Mouse (Mus musculus): Measurements from ENCODE around the gene Cyb561d1. TPM values are rescaled to one million over a fixed set of nuclear protein-coding genes. Genes with fewer than 3 reads are reported as not detected.

Gene Cyb561d1
- polyA plus RNA-seq, 1 experiment from 2014 or later, result 3.7 TPM

DNA sequence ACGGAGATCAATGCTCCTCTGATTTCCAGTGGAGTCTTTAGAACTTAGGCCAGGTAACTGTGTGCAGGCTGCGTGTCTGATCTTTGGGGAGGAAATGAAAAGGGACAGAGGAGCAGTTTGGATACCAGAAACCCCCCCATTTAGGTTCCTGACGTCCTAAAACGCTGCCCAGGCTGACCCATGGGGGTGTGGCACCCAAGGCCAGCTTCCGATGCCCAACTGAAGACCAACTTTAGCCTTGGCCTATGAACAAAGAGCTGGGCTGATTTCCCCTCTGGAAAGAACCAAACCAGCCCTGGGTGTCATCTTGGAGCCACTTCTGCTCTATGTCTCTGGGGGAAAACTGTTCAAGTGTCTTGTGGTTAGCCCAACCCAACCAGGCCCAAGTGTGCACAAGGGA lies 36.9 kb downstream of the Cyb561d1 start:
- H3K4me1 ChIP-seq, result peaks cover 24% of the 10 kb centered on the region
- no peak overlapping the region for H3K9ac ChIP-seq
- no peaks in the 10 kb centered on the region for H3K36me3 ChIP-seq
- H3K4me3 ChIP-seq (replicated peaks), result no peak overlapping the region
- H3K27ac ChIP-seq, result no peak overlapping the region
- no peak overlapping the region for H3K4me2 ChIP-seq
- H3K27me3 ChIP-seq (replicated peaks), result no peaks in the 10 kb centered on the region
- WGBS, result 63% methylated on average over 5 of the region's 5 CpGs
- ATAC-seq (ENCODE audit: insufficient read depth, low FRiP score, low read depth), result no peak
- H3K9me3 ChIP-seq, result no peaks in the 10 kb centered on the region

DNA sequence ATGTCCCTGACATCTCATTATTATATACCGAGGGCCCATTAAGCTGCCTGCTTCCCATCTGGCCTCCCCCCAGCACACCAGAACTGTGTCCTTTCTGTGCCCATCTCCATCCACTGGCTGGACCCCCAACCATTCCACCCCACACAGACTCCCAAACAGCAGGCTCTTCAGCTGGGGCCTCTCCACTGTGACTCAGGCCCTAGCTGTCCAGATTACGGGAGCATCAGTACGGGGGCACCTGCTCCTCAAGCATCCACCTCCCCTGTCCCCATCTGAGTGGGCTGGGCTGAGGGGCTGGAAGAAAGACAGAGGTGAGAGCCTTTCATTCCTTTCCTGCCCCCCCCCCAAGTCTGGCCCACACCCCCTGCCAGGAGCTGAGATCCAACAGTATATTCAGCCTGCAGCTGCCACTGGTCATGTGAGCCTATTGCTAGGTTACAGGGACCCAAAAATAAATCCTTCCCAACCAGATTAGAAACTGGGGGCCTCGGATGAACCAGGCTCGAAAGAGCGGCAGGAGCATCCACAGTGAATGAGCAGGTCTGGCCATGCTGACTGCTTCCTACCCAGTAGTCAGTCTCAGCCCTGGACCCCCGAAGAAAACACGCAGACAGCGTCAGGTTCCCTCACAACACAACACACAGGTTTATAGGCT lies 42.5 kb downstream of the Cyb561d1 start:
- Histone ChIP-seq H3K4me1 (no peaks in the 10 kb centered on the region), H3K4me3 (replicated peaks) (no peak overlapping the region), H3K36me3 (no peaks in the 10 kb centered on the region), H3K27me3 (replicated peaks) (no peaks in the 10 kb centered on the region), H3K4me2 (no peak overlapping the region), H3K9ac (no peak overlapping the region), H3K9me3 (no peaks in the 10 kb centered on the region), H3K27ac (no peak overlapping the region)
- WGBS, result 66% methylated on average over 9 of the region's 9 CpGs
- ATAC-seq (ENCODE audit: insufficient read depth, low FRiP score, low read depth), result no peak

DNA sequence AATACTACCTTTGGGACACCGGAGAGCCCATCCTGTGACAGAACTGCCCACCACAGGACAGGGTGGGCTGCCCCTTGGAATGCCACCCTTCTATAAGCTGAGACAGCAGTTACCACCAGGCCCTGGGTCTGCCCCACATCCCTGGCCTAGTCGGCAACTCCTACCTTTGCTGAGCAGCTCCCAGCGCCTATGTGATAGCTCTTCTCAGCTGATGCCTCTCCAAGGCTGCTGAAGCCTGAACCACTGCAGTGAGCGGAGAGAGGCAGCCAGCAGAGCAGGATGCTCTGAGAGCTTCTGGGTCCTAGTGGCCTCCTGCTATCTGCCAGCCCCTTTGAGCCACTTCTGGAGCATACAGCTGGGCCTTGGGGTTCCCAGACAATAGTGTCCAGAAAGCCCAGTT lies 46.4 kb downstream of the Cyb561d1 start, which contains the start of gene Gpr61:
TSS of gene Gpr61 (minus strand) at position 227 of the 400 bp plus-strand sequence.
- H3K4me2 ChIP-seq, result no peak within 1 kb of the TSS
- H3K27ac ChIP-seq, result no peak within 1 kb of the TSS
- 39% methylated on average over 4 of the region's 4 CpGs for WGBS
- no peaks in the 10 kb centered on the region for H3K4me1 ChIP-seq
- no peaks in the 10 kb centered on the region for H3K9me3 ChIP-seq
- no peak for ATAC-seq (ENCODE audit: insufficient read depth, low FRiP score, low read depth)
- no peak within 1 kb of the TSS for H3K9ac ChIP-seq
- no peaks in the 10 kb centered on the region for H3K36me3 ChIP-seq
- H3K4me3 ChIP-seq (replicated peaks), result no peak within 1 kb of the TSS
- no peaks in the 10 kb centered on the region for H3K27me3 ChIP-seq (replicated peaks)

DNA sequence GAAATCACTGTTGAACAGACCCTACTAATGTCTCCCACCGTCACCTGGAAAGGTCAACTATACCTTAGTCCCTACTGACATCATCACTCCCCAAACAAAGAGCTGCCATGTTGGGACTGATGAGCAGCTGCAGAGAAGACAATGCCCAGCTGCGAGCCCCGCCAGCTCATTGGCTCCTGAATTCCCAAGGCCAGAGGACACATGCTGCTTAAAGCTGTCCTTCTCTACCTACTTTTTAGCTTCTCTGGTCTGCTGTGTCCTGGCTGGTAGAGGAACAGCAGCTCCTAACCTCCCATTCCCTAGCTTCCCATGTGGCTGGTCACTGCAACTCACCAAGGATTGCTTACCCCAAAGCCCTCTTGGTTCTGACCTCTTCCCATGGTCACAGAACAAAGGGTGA lies 48.7 kb downstream of the Cyb561d1 start:
- no peaks in the 10 kb centered on the region for H3K36me3 ChIP-seq
- H3K27ac ChIP-seq, result no peak overlapping the region
- no peaks in the 10 kb centered on the region for H3K9me3 ChIP-seq
- no peak overlapping the region for H3K9ac ChIP-seq
- peaks cover 3% of the 10 kb centered on the region; the same call in 1 of the 2 replicates for H3K4me1 ChIP-seq
- ATAC-seq (ENCODE audit: insufficient read depth, low FRiP score, low read depth), result no peak
- no peak overlapping the region for H3K4me2 ChIP-seq
- H3K4me3 ChIP-seq (replicated peaks), result no peak overlapping the region
- H3K27me3 ChIP-seq (replicated peaks), result no peaks in the 10 kb centered on the region
- 84% methylated on average over 3 of the region's 3 CpGs for WGBS

DNA sequence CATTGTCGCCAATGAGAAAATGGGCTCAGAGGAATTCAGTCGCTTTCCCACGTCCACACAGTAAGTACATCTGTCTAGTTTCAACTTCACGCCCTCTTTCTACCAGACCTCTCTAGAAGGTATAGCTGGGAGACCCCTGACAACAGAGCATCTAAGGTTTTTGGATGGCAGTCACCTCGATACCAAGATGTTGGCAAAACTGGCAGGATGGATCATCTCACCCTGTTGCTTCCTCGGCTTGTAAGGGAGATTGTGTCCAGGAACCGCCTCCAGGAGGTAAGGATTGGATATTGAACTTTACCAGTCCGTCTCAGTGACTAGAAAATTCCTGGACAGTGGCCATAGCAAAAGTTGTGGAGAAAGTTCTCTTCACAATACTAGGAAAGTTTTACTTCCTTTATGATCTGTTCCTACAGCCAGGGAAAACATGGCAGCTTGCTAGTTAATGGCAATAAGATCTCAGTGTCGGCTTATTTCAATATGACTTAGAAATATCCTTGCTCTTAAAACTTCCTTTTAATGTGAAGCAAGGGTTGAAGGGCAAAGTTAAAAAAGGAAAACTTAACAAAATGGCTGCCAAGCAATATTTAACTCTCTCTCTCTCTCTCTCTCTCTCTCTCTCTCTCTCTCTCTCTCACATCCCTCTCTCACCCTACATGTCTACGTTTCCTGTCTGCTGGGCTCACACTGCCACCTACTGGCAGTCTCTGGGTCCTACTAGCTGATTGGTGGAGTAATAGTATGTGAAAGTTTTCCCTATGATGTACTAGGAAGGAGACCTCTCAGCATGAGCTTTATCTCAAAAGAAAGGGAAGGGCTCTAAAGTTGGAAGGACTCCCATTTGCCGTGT lies 53.4 kb downstream of the Cyb561d1 start:
- no peaks in the 10 kb centered on the region for H3K9me3 ChIP-seq
- peak overlapping the region; percentile 1; the same call in 1 of the 2 replicates for H3K4me2 ChIP-seq
- no peaks in the 10 kb centered on the region for H3K27me3 ChIP-seq (replicated peaks)
- no peak for ATAC-seq (ENCODE audit: insufficient read depth, low FRiP score, low read depth)
- 68% methylated on average over 11 of the region's 11 CpGs for WGBS
- no peak overlapping the region for H3K9ac ChIP-seq
- H3K4me1 ChIP-seq, result peaks cover 18% of the 10 kb centered on the region; the same call in 1 of the 2 replicates
- H3K4me3 ChIP-seq (replicated peaks), result no peak overlapping the region
- no peak overlapping the region for H3K27ac ChIP-seq
- H3K36me3 ChIP-seq, result no peaks in the 10 kb centered on the region

DNA sequence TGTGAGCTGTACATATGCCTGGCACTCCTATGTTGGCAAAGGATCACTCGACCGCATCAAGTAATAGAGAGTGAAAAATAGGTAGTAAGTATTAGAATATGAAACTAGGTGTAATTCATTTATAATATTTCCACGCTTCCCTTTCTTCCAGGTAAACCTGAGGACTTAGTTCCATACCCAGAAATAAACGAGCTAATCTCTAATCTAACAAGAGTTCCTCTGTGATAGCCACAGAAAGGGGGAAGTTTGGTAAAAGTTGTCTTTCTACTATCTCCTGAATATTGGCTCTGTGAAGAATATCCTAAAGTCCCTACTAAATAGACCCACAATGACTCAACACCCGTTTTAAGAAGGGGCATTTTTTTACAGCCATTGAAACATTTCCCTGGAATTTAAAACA lies 54.3 kb downstream of the Cyb561d1 start:
- H3K27ac ChIP-seq, result peak overlapping the region; percentile 93; the same call in 1 of the 2 replicates
- H3K27me3 ChIP-seq (replicated peaks), result no peaks in the 10 kb centered on the region
- H3K9me3 ChIP-seq, result no peaks in the 10 kb centered on the region
- WGBS, result 47% methylated on average over 5 of the region's 5 CpGs
- H3K9ac ChIP-seq, result 0 out of 2 replicates have a peak overlapping the region, but pooled peaks have one; percentile 78
- ATAC-seq (ENCODE audit: insufficient read depth, low FRiP score, low read depth), result no peak
- H3K4me2 ChIP-seq, result peak overlapping the region; percentile 76
- no peaks in the 10 kb centered on the region for H3K36me3 ChIP-seq
- H3K4me3 ChIP-seq (replicated peaks), result peak overlapping the region; percentile 96
- peaks cover 18% of the 10 kb centered on the region; the same call in 1 of the 2 replicates for H3K4me1 ChIP-seq

Other genes starting within 250 kb of the Cyb561d1 start
- 70.3 and 88.2 TPM in 2 replicates for gene Gstm3, start 231.9 kb downstream of the Cyb561d1 start, polyA plus RNA-seq (2015; fragmentation: Nextera tagmentation; extraction: Ambion mirVana)
- 173 and 200 TPM in 2 replicates for gene Gstm2, start 214.8 kb downstream of the Cyb561d1 start, polyA plus RNA-seq (2015; fragmentation: Nextera tagmentation; extraction: Ambion mirVana)
- gene Gstm1, start 183.2 kb downstream of the Cyb561d1 start, polyA plus RNA-seq (2015; fragmentation: Nextera tagmentation; extraction: Ambion mirVana), result 546 and 570 TPM in 2 replicates
- 23.0 and 28.8 TPM in 2 replicates for gene Gstm4, start 156.3 kb downstream of the Cyb561d1 start, polyA plus RNA-seq (2015; fragmentation: Nextera tagmentation; extraction: Ambion mirVana)
- gene Ampd2, start 114.6 kb downstream of the Cyb561d1 start, polyA plus RNA-seq (2015; fragmentation: Nextera tagmentation; extraction: Ambion mirVana), result 49.0 and 56.1 TPM in 2 replicates
- 1.8 and 2.5 TPM in 2 replicates for gene Gnat2, start 108.4 kb downstream of the Cyb561d1 start, polyA plus RNA-seq (2015; fragmentation: Nextera tagmentation; extraction: Ambion mirVana)
- 161 and 169 TPM in 2 replicates for gene Gnai3, start 55.1 kb downstream of the Cyb561d1 start, polyA plus RNA-seq (2015; fragmentation: Nextera tagmentation; extraction: Ambion mirVana)
- gene Gpr61, start 46.3 kb downstream of the Cyb561d1 start, polyA plus RNA-seq (2015; fragmentation: Nextera tagmentation; extraction: Ambion mirVana), result 0.19 TPM in 2 replicates
- gene Amigo1, start 14.9 kb downstream of the Cyb561d1 start, polyA plus RNA-seq (2015; fragmentation: Nextera tagmentation; extraction: Ambion mirVana), result 3.8 and 4.4 TPM in 2 replicates
- gene Atxn7l2, start 9.7 kb upstream of the Cyb561d1 start, polyA plus RNA-seq (2015; fragmentation: Nextera tagmentation; extraction: Ambion mirVana), result 11.6 and 13.3 TPM in 2 replicates
- 0.23 and 0.48 TPM in 2 replicates for gene Sypl2, start 25.4 kb upstream of the Cyb561d1 start, polyA plus RNA-seq (2015; fragmentation: Nextera tagmentation; extraction: Ambion mirVana)
- gene Psma5, start 55.7 kb upstream of the Cyb561d1 start, polyA plus RNA-seq (2015; fragmentation: Nextera tagmentation; extraction: Ambion mirVana), result 254 and 273 TPM in 2 replicates
- gene Sort1, start 82.9 kb upstream of the Cyb561d1 start, polyA plus RNA-seq (2015; fragmentation: Nextera tagmentation; extraction: Ambion mirVana), result 12.4 and 14.2 TPM in 2 replicates
- gene Mybphl, start 163.7 kb upstream of the Cyb561d1 start, polyA plus RNA-seq (2015; fragmentation: Nextera tagmentation; extraction: Ambion mirVana), result not detected in 2 replicates
- 34.9 and 38.9 TPM in 2 replicates for gene Psrc1, start 182.6 kb upstream of the Cyb561d1 start, polyA plus RNA-seq (2015; fragmentation: Nextera tagmentation; extraction: Ambion mirVana)
- 12.2 and 13.6 TPM in 2 replicates for gene Celsr2, start 214.3 kb upstream of the Cyb561d1 start, polyA plus RNA-seq (2015; fragmentation: Nextera tagmentation; extraction: Ambion mirVana)
- 124 and 142 TPM in 2 replicates for gene Sars, start 244.0 kb upstream of the Cyb561d1 start, polyA plus RNA-seq (2015; fragmentation: Nextera tagmentation; extraction: Ambion mirVana)

All from stomach, embryonic 15.5 days (tissue).